Mouse (Mus musculus) urinary bladder, postnatal 36 days (tissue): ENCODE data around the gene Ttc32.

Experiments used
- DNase-seq, 2 experiments: peaks; one replicate each; pipeline ENCODE4 v3.0.0; 2022; ENCODE audit warnings: low spot score in 2 of 2, mixed read lengths in 1 of 2

Gene Ttc32

DNA sequence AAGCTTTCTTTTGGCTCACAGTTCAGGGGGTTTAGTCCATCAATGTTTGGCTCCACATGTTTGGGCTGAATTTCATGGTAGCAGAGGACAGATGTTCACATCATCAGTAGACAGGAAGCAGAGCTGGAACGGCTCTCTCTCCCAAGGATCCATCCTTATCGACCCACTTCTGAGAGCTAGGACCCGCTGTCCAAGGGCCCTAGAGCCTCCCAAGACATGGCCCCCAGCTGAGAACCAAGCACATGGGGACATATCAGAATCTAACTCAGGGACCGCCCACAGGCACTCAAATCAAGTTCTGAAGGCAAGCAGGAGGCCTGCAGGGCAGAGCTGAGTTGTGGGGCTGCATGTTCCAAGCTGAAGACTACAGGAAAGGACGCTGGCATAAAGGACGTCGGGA, 14.9 kb downstream of the Ttc32 start:
- DNase-seq: no peak

DNA sequence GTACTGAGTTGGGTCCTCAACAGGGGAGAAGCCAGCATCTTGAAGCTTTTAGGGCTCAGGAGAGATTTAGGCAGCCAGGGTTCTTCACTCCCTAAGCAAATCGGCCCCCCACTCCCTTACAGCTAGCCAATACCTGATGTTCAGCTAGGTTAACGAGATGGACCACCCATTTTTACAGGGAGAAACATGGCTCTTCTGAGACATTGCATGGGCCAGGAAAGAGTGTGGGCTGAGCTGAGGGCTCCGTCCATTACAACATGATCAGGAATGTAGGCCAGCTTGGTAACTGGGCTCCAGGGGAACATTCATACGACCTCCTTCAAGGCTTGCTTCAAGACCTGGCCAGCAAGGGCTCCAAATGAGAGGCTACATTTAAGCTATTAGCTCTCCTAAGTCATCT, 16.9 kb downstream of the Ttc32 start:
- DNase-seq: no peak

DNA sequence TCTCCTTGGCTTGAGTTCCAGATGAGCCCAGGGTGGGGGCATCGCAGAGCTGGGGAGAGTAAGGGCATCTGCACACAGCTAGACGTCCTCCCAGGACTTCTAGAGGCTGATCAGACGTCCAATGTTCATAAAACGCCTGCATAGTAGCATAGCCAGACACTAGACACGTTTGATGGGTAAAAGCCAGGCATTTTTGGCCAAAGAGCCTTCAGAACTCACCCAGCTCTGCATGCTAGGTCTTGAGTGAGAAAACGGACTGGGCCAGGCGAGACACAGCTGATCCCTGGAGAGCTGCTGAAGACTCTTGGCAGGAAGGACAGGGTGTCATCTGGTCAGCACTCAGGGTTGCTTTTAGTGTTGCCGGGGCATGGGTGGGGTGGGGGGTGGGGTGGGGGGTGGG, 18.3 kb downstream of the Ttc32 start:
- no peak for DNase-seq

DNA sequence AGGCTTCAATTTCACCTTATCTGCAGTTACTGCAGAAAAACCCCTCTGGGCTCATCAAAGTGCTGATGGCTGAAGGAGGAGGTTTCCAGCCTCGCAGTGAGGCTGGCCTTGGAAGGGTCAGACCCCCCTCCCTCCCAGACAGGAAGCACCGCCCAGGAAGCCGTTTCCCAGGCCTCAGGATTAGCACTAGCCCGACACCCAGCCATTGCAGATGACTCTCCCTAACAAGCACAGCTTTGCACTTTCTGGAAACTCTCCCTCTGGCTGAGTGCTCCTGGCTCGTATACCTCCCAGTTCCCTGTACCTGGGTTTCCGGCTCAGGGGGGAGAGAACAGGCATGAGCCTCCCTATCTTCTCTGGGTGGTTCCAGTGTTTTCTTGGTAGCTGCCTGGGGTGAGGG, 21.0 kb downstream of the Ttc32 start:
- DNase-seq: no peak

DNA sequence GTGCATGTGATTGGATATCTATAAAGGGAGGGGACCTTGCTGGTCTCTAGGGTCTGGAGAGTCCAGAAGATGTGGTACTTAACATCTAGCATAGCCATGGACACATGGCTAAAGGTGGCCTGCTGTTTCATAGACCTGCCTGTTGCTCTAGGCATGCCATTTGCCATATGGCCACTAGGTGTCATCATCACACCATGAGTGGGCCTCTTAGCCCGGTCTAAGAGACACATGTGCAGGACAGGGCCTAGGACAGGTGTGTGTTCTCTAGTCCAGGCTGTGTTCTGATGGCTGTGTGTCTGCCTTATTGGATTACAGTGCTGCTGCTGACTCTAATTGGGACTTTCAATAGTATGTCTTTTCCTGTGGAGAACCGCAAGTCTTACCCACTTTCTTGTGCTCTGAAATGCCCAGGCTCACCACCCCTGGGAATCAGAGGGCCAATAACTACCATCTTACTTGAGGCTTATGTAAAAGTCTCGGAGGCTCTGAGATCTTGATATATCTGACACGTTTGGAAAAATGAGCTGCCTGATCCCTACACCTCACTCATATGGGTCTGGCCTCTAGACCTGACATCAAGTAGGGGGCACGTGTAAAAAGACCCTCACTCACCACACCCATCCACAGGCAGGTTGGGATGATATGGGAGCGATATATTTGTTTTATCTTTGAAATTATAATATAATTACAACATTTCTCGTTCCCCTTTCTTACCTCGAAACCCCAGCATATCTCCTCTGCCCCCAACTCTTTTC, 22.5 kb downstream of the Ttc32 start:
- DNase-seq: peak; percentile 71 to 81

DNA sequence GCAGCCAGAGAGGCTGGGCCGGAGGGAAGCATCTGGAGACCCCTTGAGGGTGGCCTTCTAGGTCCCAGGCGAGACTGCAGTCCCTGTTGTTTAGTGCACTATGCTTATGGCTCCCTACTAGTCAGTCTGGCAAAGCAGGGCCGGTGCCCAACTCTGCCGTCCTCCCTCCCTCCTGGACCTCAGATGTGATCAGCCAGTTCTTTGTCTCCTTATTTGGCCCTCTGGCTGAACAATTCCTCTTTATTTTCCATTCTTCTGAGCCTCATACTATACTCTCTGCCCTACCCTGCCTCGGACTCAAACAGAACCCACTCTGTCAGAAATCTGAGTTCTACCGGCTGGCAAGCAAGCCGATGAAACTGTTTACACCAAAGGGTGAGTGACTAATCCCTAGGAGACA, 23.5 kb downstream of the Ttc32 start:
- no peak for DNase-seq

DNA sequence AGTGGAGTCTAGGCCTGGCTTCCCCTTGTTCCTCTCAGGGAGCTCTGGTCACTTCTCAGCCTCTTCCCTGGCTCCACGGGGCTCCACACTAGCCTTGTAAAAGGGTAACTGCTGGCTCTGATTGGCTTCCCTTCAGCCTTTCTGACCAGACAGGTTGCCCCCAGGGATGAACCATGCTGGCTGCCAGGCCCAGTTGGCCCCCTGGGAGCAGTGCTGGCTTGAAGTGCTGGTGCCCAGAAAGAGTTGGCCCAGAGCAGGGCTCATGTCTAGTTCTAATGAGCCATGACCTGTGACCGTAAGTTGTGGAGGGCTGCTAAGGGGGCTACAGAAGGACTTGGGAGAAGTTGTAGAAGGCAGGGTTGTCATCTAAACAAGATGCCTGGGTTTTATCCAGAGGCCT, 24.2 kb downstream of the Ttc32 start:
- peak in 1 of 2 experiments; percentile 23 for DNase-seq

DNA sequence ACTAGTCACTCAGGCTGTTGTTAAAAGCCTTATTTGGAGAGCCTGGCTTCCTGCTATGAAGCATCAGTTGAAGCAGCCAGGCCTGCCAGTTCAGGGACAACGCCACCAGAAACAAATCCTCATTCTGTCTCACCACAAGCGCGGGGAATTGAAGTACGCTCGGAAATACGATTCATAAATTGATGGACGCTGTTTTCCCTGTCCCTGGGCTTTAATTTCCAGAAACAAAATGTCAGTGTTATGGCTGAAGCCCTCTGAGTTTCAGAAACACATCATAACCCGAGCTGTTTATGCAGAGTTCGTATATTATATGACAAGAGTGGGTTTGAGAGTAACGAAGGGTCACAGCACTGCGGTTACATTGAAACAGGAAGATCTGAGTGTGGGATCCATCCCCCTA, 25.5 kb downstream of the Ttc32 start:
- DNase-seq: no peak

DNA sequence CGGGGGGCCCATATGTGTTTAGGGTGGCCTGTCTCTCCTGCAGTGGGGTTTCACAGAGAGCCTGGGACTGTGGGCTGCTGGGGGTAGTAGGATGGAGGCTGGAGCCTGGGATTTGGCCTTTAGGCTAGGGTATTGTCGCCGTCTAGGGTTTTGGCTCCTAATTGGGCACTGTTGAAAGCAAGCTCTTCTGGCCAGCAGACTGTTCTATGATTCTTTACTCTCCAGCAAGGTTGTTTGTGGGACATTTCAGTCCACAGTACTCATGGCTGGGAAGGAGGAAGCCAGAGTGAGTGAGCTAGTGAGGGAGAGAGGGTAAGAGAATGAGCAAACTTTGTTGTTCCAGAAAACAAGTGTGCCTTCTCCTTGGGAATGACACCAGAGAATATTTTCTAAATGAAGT, 29.7 kb downstream of the Ttc32 start:
- no peak for DNase-seq

DNA sequence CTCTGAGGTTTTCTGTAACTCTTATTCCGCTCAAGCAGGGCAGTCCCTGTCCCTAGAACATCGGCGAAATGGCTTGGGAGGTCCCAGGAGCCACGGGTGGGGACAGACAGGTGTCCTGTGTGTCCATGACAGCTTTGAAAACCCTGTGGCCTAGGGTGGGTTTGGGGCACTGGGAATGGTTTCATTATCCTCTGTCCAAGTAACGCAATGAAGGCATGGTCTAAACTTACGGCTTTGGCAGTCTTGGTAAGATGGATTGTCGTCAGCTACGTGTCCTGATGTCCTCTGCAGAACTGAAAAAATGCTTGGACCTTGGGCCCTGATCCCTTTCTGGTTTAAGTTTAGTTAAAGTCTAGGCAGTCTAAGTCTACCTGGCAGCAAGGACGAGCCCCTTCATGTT, 30.2 kb downstream of the Ttc32 start:
- DNase-seq: no peak

DNA sequence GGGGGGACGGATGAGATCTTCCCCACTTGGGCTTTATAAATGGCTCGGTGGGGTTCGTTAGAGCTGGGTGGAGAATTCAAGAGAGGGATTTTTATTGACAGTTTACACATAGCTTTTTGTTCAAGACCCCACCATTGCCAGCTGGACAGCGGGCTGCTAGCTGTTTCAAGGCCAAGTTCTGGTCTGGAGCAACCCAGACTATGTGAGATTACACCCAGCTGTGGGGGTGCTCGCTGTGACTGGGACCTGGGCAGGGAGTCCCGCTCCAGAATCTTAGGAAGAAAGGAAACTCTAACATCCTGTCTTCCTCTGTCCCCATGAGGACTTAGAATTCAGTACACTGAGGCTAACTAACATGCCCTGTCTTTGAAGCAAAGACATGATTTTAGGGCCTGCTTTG, 33.8 kb downstream of the Ttc32 start:
- DNase-seq: no peak

DNA sequence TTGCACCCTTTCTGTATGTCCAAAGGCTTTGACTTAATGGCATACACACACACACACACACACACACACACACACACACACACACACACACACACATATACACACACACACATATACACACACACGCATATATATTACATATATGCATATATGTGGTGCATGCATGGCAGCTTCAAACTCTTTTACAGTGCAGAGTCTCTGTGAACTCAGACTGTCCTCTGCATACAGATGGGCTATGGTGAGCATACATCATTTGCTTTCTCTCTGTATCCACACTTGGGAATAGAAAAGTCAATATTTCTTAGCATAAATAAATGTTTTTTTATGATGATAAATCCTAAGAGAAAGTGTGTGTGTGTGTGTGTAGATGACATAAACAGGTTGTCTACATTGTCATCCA, 41.3 kb downstream of the Ttc32 start:
- no peak for DNase-seq

DNA sequence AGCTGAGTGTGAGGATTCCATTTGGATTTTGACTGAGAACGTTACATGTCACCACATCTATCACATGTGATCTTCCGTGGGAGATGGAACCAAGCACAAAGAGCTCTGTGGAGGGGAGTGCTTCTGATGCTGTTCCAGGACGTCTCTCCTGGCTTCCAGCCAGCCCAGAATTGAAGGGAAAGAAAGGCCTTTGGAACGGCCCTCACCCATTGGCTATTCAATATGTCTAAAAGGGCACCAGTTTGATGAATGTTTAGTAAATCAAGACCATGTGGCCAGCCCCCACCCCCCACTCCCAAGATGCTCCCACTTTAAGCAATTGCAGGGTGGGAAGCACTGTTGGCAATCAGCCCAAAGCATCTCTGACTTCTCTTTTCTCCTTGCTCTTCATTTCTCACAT, 41.7 kb downstream of the Ttc32 start:
- no peak for DNase-seq

DNA sequence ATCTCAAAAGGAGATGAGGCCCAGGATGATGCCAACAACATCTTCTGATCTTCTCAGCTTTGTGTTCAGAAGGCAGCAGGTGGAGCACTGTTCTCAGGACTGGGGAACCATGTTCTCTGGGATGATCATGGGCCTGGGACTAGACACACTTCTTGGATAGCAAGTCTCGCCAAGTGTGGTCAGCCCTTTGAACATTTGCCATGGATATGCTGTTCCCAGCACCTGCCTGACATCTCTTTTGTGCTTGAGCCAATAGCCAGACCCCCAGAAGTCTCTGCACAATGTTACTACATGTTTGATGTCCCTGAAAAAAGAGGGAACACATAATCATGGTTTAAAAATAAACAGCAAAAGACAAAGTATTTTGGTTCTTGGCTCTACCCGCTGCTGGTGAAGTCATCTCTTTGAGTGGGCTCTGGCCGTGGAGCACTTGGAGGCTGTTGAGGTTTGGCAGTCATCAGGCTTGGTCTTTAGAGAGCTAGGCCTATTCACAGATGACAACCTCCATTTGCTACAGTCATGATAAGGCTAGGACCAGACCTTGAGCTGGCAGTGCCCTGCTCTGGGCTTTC, 47.8 kb downstream of the Ttc32 start:
- DNase-seq: no peak

DNA sequence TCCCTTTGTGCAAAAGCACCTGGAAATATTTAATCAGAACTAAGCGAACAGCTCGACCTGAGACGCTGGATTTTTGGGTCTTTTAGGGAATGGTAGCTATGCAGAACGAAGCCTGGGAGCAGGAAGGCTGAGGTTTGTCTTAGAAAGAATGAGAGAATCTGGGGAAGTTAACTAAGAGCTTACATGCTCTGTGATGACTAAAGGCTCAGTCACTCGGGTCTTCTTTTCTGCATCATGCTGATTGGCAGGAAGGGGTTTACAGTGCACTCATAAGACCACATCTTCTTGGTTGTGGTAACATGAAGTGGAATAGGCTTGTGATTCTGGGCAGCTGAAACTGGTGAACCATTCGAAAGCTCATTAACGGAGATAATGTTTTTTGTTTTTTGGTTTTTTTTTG, 60.4 kb downstream of the Ttc32 start:
- DNase-seq: no peak
